Mouse (Mus musculus): Measurements from ENCODE around the gene Rasal1. TPM values are rescaled to one million over a fixed set of nuclear protein-coding genes. Genes with fewer than 3 reads are reported as not detected.

The Rasal1 gene
- total RNA-seq, 1 experiment from 2014 or later = 2.9 TPM

DNA sequence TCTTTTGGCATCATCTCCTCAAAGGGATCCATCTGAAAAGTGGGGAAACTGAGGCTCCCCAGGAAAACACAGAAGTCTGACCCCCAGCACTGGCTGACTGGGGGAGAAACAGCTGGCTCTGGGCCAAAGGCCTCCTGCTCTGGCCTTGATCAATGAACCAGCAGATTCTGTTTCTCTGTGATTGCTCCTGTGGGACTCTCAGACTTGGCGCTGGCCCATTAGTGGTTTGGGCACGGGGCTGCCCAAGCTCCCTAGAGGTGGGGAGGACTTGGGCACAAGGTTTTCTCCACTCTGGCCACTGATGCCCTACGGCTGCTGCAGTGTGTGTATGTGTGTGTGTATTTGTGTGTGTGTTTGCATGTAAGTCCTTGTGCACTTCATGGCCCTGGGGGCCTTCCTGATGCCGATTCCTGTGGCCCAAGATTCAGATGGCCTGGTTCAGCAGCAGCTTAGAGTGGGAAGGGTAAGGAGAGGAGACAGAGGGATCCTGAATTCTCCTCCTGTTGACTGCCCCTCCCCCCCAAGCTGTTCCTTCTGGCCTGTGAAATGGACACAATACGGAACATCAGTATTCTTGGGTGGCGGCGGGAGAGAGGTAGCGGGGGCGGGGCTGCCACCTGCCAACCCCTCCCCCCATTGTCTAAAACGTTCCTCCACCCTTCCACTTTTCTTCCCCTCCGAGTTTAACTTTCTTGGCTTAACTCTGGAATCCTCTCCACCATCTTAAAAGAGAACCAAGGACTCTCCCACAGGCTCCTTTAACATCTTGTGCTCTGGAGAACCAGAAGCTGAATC, 52.6 kb downstream of the Rasal1 start:
- no peak for ATAC-seq (replicated peaks in 1 of 2; ENCODE audit: insufficient read depth in 1 of 2, low FRiP score in 2 of 2, low TSS enrichment in 1 of 2, low read depth in 1 of 2, poor library complexity in 2 of 2, severe bottlenecking in 2 of 2)

DNA sequence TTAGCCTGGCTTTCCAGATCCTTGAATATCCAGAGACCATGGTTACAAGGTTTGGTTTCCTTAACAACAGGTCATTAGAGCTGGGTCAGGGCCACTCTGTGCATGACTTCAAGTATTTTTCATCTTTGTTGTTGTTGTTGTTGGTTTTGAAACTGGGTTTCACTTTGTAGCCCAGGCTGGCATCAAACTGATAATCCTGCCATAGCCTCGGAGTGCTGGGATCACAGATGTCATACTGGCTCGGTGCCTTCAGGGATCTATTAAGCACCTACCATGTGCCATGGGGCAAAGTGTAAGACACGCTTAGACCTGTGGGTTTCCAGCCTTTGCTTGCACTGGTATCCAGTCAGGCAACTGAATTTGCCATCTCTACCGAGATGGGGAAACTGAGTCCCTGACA, 53.8 kb downstream of the Rasal1 start:
- no peak for ATAC-seq (replicated peaks in 1 of 2; ENCODE audit: insufficient read depth in 1 of 2, low FRiP score in 2 of 2, low TSS enrichment in 1 of 2, low read depth in 1 of 2, poor library complexity in 2 of 2, severe bottlenecking in 2 of 2)

GRCm38 (mm10) chr5:120702969-120703368, 54.4 kb downstream of the Rasal1 start:
- no peak for ATAC-seq (replicated peaks in 1 of 2; ENCODE audit: insufficient read depth in 1 of 2, low FRiP score in 2 of 2, low TSS enrichment in 1 of 2, low read depth in 1 of 2, poor library complexity in 2 of 2, severe bottlenecking in 2 of 2)

- no peak for ATAC-seq (replicated peaks in 1 of 2; ENCODE audit: insufficient read depth in 1 of 2, low FRiP score in 2 of 2, low TSS enrichment in 1 of 2, low read depth in 1 of 2, poor library complexity in 2 of 2, severe bottlenecking in 2 of 2)
Measured at GRCm38 (mm10) chr5:120703660-120704059, 55.0 kb downstream of the Rasal1 start.

DNA sequence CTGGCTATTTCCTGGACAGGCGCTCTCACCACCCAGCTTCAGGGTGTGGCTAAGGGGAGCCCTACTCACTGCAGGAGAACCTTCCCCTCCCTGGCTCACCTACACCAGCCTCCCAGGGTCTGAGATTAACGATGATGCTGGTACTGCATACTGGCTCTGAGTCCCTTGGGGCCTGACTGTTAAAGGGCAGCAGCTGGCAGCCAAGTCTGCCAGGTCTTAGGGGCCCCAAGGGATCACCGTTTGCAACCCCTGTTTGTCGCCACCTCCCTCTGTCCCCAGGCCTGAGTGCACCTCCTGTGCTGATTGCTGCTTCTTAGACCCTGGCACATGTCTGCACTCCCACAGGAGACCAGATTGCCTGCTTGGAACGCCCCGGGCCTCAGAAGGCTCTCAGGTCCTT, 55.8 kb downstream of the Rasal1 start:
- ATAC-seq (replicated peaks in 1 of 2; ENCODE audit: insufficient read depth in 1 of 2, low FRiP score in 2 of 2, low TSS enrichment in 1 of 2, low read depth in 1 of 2, poor library complexity in 2 of 2, severe bottlenecking in 2 of 2) = no peak

GRCm38 (mm10) chr5:120706541-120706940, 57.9 kb downstream of the Rasal1 start:
- ATAC-seq (replicated peaks in 1 of 2; ENCODE audit: insufficient read depth in 1 of 2, low FRiP score in 2 of 2, low TSS enrichment in 1 of 2, low read depth in 1 of 2, poor library complexity in 2 of 2, severe bottlenecking in 2 of 2) = no peak

GRCm38 (mm10) chr5:120706976-120707375, 58.4 kb downstream of the Rasal1 start:
- no peak for ATAC-seq (replicated peaks in 1 of 2; ENCODE audit: insufficient read depth in 1 of 2, low FRiP score in 2 of 2, low TSS enrichment in 1 of 2, low read depth in 1 of 2, poor library complexity in 2 of 2, severe bottlenecking in 2 of 2)

DNA sequence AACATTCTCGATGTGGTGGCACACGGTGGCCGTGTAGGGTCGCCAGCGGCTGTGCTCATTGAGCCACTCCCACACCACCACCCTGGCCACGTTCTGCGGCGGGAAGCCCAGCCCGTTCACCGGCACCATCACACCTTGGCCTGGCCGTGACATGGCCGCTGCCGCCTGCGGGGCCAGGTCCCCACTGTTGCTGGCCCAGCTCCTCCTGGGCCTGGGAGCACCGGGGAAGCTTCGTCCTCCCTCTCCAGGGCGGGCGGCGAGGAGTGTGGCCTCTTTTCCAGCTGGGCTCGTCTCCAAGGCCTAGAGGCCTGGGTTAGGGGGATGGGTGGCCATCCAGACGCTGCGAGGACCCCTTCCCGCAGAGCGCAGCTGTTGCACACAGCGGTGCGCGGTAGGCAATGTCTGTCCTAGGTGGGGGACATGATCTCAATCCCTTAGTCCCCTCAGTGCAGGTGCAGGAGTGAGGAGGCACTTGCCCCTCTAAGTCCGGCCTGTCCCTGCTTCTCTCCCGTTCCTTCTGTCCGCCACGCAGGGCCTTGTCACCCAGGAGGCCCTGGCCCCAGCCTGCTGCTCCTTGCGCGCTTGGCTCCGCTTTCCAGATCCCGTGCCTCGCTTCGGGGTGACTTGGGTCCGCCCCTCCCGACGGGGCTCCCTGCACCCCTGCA, 61.7 kb downstream of the Rasal1 start:
- no peak for ATAC-seq (replicated peaks in 1 of 2; ENCODE audit: insufficient read depth in 1 of 2, low FRiP score in 2 of 2, low TSS enrichment in 1 of 2, low read depth in 1 of 2, poor library complexity in 2 of 2, severe bottlenecking in 2 of 2)

DNA sequence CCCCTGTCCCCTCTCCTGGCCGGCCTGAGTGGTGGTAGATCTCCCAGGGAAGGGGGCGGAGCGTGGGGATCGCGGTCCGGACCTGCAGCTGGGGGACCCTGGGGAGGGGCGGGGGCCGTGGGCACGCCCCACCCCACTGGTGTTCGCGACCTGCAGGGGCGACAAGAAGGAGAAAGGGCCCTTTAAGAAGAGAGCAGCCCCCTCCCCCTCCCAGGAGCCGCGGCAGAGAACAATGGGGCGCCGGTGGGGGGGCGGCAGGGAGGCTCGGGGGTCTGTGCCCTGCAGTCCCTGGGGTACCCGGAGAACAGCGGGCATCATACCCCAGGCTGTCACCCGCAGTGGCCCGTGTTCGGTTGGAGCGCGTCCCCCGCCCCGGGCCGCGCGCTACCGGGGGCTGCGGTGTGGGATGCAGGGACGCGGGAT, 62.2 kb downstream of the Rasal1 start:
- ATAC-seq (replicated peaks in 1 of 2; ENCODE audit: insufficient read depth in 1 of 2, low FRiP score in 2 of 2, low TSS enrichment in 1 of 2, low read depth in 1 of 2, poor library complexity in 2 of 2, severe bottlenecking in 2 of 2) = no peak

DNA sequence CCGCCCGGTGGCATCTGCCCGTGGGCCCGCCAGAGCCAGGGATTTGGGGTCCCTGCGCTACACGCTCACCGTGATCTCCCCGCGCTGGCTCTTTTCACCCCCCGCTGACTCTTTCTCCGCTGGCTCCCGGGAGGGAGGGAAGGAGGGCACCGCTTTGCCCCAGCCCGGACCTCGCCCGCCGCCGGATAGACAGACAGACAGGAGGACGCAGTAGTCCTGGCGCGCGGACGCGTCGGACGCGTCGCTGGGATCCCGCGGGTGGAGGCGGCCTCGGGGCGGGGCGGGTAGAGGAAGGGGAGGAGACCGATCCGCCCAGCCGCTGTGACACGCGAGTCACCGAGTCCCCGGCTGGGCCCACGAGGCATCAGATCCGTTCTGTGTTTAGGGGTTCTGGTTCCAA, 62.8 kb downstream of the Rasal1 start:
- peak in 1 of 2 experiments; percentile 39; a peak in 2 of 4 replicates for ATAC-seq (replicated peaks in 1 of 2; ENCODE audit: insufficient read depth in 1 of 2, low FRiP score in 2 of 2, low TSS enrichment in 1 of 2, low read depth in 1 of 2, poor library complexity in 2 of 2, severe bottlenecking in 2 of 2)

DNA sequence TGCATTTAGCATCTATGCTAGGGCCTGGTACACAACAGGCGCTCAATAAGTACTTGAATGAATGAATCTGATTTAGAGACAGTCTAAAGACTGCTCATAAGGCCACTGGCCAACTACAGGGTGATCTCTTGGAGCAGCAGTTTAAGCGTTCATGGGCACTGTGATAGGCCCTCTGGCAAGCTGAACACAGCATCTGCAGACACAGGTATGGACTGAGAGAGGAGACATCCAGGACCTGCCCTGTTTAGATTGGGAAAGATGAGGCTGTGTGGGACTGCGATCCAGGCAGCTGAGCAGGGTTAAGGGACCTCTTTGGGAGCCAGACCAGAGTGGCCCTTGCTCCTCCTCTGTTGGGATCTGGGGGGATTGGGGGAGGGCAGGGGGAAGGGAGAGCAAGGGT, 63.2 kb downstream of the Rasal1 start, which contains the start of gene Dtx1:
Dtx1 (minus strand) TSS at position 101 of the 400 bp plus-strand sequence.
- no peak for ATAC-seq (replicated peaks in 1 of 2; ENCODE audit: insufficient read depth in 1 of 2, low FRiP score in 2 of 2, low TSS enrichment in 1 of 2, low read depth in 1 of 2, poor library complexity in 2 of 2, severe bottlenecking in 2 of 2)

DNA sequence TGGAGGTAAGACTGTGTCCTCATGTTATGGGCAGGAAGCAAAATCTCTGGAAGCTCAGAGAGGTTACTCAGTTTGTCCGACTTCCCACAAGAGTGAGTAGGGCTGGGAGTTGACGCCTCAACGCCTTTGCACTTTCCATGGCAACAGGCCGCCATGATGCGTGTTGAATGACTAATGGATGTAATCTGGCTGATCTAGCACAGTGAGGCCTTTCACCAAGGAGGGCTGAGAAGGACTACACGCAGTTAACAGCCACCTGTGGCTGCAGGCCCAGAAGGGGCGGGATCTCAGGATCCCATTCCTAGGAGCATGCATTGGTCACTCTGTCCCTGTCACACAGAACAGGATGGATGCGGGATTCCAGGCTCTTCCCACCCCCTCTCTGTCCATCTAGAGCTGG, 64.1 kb downstream of the Rasal1 start:
- no peak for ATAC-seq (replicated peaks in 1 of 2; ENCODE audit: insufficient read depth in 1 of 2, low FRiP score in 2 of 2, low TSS enrichment in 1 of 2, low read depth in 1 of 2, poor library complexity in 2 of 2, severe bottlenecking in 2 of 2)

GRCm38 (mm10) chr5:120714314-120714713, 65.7 kb downstream of the Rasal1 start:
- ATAC-seq (replicated peaks in 1 of 2; ENCODE audit: insufficient read depth in 1 of 2, low FRiP score in 2 of 2, low TSS enrichment in 1 of 2, low read depth in 1 of 2, poor library complexity in 2 of 2, severe bottlenecking in 2 of 2) = peak in 1 of 2 experiments; percentile 43; a peak in 1 of 4 replicates

GRCm38 (mm10) chr5:120717136-120717535, 68.5 kb downstream of the Rasal1 start:
- no peak for ATAC-seq (replicated peaks in 1 of 2; ENCODE audit: insufficient read depth in 1 of 2, low FRiP score in 2 of 2, low TSS enrichment in 1 of 2, low read depth in 1 of 2, poor library complexity in 2 of 2, severe bottlenecking in 2 of 2)

GRCm38 (mm10) chr5:120718600-120719378, 70.2 kb downstream of the Rasal1 start:
- no peak for ATAC-seq (replicated peaks in 1 of 2; ENCODE audit: insufficient read depth in 1 of 2, low FRiP score in 2 of 2, low TSS enrichment in 1 of 2, low read depth in 1 of 2, poor library complexity in 2 of 2, severe bottlenecking in 2 of 2)

- no peak for ATAC-seq (replicated peaks in 1 of 2; ENCODE audit: insufficient read depth in 1 of 2, low FRiP score in 2 of 2, low TSS enrichment in 1 of 2, low read depth in 1 of 2, poor library complexity in 2 of 2, severe bottlenecking in 2 of 2)
Measured at GRCm38 (mm10) chr5:120721005-120721404, 72.4 kb downstream of the Rasal1 start.

DNA sequence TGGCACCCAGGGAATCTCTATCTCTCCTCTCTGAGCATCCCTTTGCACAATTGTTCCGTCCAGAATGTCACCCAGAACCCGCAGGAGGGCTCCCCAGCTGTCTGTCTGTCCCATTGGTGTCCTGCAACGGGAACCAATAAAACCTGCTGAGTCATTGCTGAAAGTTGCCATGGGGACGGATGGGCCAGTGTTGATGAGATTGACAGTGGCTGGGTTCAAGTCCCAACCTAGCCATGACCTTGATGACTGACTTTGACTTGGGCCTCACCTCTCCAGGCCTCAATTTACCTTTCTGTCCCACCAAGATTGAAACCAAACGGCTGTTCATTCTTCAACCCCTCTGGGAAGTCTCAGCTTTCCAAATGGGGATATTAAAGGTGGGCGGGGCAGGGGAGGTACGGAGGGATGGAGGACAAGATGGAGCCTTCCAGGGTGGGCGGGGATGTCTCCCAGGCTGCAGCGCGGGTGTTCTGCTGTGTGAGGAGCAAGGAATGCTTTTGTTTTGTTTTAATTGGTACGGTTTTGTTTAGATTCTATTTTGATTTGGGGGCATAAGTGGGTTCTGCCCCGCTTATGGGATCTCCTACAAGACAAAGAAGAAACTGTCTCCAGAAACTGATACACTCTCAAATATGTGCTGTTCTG, 77.3 kb downstream of the Rasal1 start:
- no peak for ATAC-seq (replicated peaks in 1 of 2; ENCODE audit: insufficient read depth in 1 of 2, low FRiP score in 2 of 2, low TSS enrichment in 1 of 2, low read depth in 1 of 2, poor library complexity in 2 of 2, severe bottlenecking in 2 of 2)

Measured in hematopoietic stem cell, adult 5-6 weeks (primary cell).